Mouse (Mus musculus) cerebellum, postnatal 36 days (tissue): ENCODE measurements around the gene Smarca1.
A peak's percentile ranks its signal among the peaks of the same experiment; 100 is the strongest.

Experiments used
- DNase-seq, 2 experiments: peaks; one replicate each; pipeline ENCODE4 v3.0.0; 2021 to 2022; ENCODE audit warnings: mixed read lengths in 2 of 2

Gene Smarca1

DNA sequence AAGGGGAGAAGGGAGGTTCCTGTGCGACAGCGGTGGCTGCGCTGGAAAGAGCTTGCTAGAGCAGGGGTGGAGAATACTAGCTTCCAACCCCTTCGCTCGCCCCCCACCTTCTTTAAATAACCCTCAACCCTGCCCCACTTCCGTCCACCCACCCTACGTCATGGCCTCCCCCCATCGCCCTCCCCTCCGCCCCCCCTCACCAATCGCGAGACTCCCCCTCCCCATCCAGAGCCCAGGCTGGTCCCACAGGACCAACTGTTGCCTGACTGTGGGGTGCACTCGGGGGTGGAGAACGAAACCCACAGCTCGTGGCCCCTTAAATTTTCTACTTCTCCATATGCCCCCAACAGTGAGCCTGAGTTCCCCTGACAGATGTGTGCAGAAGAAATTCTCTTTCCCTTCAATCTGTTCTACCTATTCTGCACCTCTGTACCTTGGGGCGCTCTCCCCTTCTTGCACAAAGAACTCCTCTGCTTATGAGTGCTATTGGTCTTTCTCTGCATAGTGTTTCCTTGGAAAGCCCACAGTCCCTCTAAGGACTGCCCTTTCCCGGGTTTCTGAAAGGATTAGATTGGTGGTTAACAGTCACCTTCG, at the start of gene Smarca1:
Gene Smarca1 (minus strand): TSS at position 544 of the 594 bp plus-strand sequence.
- peak in 1 of 2 experiments; percentile 0 for DNase-seq

DNA sequence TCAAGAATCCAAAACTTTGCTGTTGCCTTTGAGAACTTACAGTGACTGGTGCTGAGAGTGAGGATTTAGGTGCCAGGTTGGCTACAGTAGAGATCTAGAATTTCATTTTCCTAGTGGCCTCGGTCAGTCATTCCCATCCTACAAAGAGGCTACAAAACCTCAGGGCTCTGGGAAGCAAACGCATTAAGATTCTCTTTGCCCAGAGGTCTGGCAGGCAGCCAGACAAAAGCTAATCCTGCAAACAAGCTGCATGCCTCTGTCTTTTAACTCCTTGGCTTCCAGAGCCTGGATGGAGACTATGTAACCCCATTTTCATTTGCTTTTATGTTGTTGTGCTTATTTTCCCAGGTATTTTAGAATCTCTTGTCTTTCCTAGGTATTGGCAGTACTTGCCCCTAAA, 45.0 kb upstream of the Smarca1 start:
- DNase-seq: peak in 1 of 2 experiments; percentile 5

DNA sequence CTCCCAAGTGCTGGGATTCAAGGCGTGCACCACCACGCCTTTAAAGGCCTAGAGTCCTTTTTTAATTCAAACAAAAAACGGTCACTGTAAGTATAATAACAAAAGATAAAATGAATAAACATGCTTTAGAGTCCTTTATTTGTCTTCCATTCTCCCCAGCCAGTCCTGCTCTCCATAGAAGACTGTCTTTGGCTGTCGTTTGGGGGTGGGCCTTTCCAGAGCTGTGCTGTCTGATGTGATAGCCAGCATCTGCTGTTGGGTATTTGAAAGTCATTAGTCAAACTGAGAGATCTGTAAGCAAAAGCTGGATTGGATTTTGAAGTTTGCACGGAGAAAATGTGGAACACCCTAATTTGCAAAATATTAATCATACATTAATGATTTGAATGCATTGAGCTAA, 44.1 kb upstream of the Smarca1 start:
- DNase-seq: no peak

DNA sequence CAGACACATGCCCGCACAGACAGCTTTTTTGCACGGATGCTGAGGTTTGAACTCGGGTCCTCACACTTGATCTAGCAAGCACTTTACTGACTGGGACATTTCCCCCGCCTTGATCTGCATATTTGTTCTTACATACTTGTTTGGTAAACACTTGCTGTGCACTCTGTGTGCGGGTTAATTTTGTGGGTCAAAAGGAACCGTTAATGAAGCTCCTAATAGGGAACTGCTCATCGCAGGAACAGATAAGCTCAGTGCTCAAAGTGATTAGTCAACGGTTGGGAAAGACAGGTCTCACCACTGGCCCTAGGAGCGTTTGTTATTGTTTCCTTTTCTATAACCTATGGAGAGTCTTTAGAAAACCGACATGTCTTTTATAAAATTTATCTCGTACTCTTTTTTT, 41.6 kb upstream of the Smarca1 start:
- no peak for DNase-seq

DNA sequence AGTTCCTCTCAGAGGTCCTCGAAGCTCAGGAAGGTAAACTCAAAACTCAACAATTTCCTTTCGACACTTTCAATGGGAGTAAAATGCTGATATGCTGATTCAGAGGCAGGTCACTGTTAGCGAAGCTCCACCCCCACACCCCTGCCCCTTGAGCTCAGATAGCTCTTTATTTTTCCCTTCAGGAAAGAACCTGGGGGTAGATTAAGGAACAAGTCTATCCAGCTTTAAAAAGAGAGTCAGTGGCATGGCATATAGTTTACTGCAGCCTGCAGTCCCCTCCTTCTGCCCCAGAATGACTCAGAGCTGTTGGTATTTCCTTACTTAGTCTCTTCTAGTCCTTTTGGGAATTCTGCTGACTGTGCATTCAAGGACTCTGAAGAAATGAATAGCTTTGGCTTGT, 37.7 kb upstream of the Smarca1 start:
- no peak for DNase-seq

DNA sequence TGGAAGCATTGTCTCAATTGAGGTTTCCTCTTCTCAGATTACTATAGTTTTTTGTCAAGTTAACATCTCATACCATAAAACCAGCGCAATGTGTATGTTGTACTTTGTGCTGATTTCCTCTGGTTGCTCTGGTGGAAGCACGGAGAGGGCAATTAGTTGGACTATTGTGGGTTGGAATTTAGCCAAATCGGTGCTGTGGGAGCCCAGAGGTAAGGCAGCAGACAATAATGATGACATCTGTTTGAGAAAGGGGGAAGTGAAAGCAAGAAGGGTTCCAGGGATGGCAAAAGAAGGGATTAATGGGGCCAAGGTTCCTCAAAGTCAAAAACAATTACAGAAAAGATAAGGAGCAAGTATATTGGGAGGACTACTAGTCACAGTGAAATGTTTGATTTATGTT, 35.2 kb upstream of the Smarca1 start:
- DNase-seq: no peak

DNA sequence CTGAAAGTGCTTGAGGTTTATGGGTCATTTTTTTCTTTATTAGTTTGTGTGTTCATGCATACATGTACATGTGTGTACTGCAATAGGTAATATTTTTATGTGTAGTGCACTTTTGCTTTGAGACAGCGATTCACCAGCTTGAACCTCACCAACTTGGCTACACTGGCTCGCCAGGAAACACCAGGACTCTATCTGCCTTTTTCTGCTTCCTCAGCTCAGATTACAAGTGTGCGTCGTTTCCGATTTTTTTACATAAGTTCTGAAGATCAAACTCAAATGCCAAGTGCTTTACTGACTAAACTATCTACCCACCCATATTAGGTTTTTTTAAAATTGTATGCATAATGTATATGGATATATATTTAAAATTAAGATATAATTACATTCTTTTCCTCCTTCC, 27.8 kb upstream of the Smarca1 start:
- no peak for DNase-seq

DNA sequence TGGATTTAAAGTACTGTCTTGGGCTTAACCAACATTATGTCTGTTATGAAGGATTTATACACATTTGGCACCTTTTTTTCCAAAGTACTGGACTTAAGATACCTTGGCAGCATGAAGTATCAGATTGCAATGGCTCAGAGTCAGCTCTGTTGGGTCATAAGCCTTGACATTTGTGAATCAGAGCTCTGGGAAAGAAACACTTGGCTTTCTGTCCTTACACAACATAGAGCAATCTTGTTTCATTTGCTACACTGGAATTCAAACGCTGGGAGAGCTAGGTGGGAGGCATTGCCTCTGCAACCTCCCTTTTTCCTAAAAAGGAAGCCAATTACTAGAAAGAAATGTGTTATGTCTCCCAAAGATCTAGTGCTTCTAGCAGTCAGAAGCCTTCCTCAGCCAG, 24.1 kb upstream of the Smarca1 start:
- no peak for DNase-seq

DNA sequence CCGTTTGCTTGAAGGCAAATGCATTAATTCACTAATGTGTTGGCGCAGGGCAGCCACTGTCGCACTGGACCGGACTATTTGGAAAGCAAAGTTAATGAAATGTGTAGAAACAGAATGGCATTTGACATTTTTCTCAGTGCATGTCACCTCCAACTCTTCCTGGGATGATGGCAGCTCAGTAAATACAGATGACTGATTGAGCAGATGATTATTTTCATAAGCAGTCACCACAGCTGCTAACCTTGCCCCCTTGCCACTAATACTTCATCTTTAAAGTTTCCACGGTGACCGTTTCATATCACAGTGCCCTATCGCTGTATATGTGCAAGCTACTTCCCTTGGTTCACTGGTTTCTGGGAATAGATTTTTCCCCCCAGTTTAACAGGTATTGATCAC, 20.8 kb upstream of the Smarca1 start:
- no peak for DNase-seq

DNA sequence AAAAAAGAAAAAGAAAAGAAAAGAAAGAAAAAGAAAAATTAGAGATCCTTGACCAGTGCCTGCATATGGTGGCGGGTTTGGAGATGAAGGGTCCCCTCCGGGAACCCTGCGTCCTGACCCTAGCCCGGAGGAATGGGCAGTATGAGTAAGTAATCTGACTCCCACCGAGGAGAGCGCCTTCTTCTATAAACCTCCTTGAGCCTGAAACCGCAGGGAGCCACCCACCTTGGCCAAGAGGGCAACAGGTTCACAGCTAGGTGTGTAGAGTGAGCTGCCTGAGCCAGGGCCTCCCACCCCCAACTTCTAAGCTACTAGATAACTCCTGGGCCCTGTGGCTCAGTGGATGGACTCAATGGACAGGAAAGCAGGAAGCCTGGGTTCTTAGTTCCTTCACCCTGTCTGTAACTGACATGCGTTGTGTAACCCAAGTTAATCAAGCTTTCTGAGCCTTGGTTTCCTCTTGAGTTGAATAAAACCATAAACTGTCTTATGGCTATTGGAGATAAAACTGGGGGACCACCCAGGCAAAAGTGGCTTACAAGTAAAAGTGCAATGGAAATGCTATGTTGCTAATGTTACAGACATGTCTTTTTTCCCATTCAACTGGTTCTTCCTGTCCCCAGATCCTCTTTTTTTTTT, 20.2 kb upstream of the Smarca1 start:
- peak; percentile 8 to 9 for DNase-seq

DNA sequence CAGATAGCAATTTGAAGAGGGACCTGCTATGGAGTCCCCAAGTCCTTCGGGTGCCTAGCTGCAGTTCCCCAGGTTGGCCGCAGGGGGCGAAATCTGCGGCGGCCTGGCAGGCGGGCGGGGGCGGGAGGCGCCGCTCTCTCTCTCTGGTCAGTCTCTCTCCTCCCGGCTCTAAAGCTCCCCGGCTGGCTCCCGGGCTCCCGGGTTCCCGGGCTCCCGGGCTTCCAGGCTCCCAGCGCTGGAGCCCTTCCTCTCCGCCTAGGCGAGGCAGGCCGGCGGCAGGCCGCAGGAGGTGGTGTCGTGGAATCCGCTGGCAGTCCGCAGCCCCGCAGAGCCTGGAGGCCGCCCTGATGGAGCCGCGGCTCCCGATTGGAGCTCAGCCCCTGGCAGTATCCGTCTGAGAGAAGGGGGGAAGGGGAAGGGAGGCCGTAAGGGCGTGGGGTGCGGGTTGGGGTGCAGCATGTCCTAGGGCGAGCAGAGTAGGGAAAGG, 19.6 kb upstream of the Smarca1 start, which contains the start of gene Ocrl:
Gene Ocrl (plus strand): TSS at position 82 of the 487 bp plus-strand sequence.
- peak; percentile 72 to 74 for DNase-seq

DNA sequence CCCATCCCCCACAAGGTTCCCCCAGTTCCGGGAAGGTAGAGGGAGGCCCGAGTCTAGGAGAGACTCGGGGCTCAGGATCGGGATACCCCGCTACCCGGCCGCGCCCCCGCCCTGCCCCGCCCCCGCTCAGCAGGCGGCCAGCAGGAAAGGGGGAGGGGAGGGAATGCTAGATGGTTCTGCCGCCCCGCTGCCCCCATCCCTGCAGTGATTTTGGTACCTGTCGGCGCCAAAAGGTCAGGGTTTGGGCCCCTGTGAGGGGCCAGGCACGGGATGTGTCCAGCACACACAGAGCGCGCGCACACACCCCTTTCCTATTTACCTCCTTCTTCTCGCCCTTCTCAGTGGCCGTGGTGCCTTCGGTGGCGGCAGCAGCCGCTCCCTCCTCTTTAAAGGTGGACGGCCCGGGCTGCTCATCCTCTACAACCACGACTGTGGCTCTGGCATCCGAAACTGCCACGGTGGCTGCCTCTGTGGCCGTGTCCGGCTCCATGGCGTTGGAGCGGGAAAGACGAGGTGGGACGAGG, 805 bp downstream of the Smarca1 start:
- DNase-seq: peak; percentile 16 to 20

DNA sequence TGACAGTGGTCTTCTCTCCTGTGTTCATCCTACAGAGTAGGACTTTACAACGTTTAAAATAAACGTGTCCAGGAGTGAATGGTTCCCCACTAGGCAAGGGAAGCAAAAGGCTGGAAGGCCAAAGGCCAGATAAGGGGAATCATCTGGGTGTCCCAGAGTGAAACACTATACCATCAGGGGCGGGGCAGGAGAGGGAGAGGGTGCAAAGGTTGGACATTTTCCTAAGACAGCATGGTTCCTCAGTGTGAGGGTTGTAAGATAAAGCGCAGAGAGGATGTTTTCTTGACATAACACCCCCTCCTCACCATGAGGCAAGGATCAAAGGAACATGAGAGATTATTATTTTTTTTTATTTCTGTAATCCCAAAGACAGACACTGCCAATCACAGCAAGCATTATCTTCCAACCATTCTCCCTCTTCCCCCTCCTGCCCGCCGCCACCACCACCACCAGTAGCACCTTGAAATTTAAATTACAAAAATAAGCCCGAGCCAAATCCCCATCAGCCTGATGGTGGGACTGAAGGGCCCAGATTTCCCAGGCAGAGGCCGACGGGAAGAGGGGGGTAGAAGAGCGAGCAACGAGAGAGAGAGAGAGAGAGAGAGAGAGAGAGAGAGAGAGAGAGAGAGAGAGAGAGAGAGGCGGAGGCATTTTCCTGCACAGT, 1.4 kb downstream of the Smarca1 start:
- no peak for DNase-seq

DNA sequence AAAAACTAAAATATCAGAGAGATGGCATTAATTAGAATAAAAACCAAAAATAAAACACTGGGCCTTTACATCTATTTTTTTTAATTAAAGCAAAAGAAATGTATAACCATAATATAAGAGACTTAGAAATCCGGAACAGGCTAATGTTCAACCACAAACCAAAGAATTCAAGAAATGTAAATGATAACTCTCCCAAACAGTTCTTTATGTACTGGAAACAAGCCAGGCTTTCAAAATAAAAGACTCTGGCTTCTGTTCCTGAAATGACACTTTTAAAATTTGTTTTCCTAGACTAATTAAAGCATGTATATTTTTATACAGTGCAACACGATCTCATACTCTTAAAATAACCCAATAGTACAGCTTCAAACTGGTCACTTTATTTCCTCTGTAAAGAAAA, 5.4 kb downstream of the Smarca1 start:
- no peak for DNase-seq

DNA sequence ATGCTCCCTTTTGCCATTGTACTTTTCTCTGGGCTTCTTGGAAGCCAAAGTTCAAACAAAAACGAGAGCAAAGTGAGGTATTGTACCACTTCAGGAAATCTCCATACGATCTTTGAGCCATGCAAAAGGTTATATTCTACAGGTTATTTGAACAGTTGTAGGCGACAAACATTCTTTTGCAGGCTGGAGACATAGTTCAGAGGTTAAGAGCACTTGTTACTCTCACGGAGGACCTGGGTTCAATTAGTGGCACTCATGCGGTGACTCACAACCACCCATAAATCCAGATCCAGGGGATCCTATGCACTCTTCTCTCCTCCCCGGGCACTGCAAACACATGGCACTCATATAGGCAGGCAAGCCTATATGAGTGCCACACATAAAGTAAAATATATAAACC, 10.0 kb downstream of the Smarca1 start:
- DNase-seq: no peak

DNA sequence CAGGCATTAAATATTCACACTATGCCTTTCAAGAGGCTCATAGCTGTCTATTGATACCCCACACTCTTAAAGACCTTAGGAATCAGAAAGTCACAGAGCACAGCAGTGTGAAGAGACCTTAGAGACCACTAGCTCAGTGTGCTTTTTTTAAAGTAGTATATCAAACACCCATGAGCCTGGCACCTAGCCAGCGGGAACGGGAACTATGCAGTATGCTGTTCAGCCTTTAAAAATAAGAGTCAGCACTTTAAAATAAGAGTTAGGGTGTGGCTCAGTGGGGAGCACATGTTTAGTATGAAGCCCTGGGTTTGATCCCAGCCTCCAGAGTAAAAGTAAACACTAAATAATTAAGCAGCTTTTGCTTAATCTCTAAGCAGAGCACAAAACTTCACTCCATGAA, 12.7 kb downstream of the Smarca1 start:
- peak in 1 of 2 experiments; percentile 1 for DNase-seq

DNA sequence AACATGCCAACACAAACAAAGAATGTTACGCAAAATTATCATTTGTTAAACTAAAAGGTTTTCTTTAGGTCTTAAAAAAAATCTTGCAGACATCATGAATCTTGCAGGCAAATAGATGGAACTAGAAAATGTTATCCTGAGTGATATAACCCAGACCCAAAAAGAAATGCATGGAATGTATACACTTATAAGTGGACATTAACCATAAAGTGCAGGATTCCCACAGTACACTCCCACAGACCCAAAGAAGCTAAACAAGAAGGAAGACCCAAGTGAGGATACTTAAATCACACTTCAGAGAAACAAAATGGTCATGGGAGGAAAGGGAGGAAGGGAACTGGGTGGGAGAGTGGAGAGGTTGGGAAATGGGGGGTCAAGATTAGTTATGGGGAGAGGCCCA, 34.2 kb downstream of the Smarca1 start:
- DNase-seq: no peak

DNA sequence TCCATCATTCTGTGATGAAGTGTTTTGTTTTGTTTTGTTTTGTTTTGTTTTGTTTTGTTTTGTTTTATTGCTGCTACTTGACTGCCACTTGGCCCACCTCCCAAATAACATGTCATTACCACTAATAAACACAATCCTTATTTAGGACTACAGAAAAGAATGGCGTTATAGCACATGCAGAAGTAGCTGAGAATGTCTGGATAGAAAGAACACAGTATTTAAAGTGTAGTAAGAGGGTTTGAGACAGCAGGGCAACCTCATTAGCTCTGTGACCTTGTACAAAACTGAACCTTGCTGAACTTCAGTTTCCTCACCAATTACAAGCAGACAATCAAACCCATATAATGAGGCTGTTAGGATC, 57.0 kb downstream of the Smarca1 start:
- no peak for DNase-seq

DNA sequence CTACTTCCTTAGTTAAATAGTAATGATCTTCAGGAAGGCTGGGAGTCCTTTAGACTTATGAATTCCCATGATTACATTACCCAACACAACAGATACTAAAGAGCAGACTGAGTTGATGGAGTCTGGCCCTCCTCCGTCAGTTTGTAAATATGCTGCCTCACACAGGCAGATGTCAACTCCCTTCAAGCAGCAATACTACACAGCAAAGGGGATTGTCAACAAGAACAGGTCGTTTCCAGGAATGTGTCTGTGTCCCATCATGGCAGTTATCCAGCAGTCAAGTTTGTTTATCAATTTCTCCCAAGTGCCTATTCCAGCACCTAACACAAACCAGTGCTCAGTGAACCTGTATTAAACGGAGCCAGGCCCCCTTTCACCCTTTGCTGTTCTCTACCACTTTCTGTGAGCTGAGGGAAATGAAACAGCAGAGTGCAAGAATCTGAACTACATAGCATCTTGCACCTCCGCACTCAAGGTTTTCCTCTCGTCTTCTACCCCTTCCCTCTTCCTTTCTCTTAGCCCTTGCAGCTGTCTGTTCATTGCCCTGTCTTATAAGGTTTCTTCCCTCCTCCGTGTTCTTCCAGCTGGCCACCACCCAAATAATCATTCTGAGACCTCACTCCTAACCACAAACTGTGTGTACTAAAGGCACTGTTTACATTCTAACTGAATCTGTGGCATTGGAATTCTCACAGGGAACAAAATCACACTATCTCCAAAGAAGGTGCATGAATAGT, 57.5 kb downstream of the Smarca1 start:
- DNase-seq: no peak

DNA sequence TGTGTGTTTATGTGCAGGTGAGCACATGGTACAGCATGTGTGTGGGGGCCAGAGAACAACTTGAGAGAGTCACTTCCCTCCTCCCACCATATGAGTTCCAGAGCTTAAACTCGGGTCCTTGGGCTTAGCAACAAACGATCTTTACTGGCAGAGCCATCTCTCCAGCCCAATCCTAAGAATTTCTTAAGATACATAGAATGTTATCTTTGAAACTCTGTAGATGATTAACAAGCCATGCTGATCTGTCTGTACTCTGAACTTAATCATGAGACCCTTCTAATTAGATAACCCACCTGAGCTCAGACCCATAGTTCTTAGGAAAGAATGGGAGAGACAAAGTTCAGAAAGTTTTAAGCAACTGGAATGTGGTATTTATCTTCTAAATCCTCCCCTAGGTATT, 59.3 kb downstream of the Smarca1 start:
- no peak for DNase-seq

DNA sequence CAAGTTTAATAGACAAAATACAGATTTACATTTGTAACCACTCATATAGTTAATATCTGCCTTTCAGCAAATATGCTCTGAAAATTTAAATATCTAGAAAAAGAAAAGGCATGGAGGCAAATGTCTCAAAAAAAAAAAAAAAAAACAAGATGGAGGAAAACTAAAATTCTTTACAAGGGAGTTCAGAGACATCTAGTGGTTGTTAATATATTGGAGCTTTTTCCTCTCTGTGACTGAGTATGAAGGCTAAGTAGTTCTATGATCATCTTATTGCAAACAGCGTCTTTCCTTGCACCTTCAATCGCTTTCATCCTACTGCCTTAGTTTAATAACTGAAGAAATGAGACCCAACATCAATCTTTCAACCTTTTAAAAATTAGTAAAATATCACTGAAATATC, 72.2 kb downstream of the Smarca1 start:
- no peak for DNase-seq

DNA sequence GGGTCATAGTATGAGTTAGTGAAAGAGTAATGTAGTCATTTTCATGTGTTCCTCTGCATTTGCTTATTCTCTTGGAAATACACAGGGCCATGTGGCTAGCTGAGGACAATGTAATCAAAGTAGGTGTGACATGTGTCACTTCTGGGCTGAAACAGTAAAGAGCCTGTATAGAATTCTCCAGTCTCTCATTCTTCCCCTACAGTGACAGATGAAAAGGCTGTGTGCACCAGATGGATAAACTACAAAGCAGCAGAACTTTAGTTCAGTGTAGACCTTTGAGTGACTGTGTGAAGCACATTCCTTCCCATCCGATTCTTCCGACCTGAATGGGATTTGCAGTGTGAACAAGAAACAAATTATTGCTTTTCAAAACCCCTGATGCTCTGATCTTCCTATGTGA, 84.1 kb downstream of the Smarca1 start:
- no peak for DNase-seq

DNA sequence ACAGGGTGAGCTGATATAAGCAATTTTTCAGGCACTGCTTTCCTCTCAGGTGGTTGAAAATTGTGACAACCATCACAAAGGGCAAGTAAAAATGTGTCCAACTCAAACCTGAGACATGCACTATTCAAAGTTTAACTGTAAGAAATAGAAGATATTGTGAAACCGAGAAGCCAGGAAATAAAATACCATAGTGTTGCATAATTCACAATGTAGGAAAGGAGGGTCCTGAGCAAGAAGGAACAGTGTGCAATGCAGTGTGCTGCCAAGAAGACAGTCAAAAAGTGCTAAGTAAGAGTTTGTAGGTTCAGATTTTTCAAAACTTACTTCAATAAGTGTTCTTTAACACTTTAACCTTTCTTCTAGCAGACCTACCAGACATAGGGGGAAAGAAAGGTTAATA, 128.3 kb downstream of the Smarca1 start:
- DNase-seq: no peak
